Mouse (Mus musculus) liver, adult 2 months (tissue): ENCODE measurements around the gene Kcnt1. TPM values are rescaled to one million over a fixed set of nuclear protein-coding genes. Genes with fewer than 3 reads are reported as not detected.
"Not testable (repeated sequence)": the region's sequence is repeated elsewhere in the genome, so short reads cannot be mapped to it uniquely, and the experiment has no call there.

Source experiments
- DNase-seq: peaks from one replicate; pipeline ENCODE4 v3.0.0-alpha.2; 2011; ENCODE audit warnings: low read depth, low spot score; ENCODE audit errors: extremely low read depth
- H3K27ac ChIP-seq: fragments of 200-500 bp; replicated peaks from 2 replicates; pipeline ENCODE4 v1.5.1; 2012; ENCODE audit warnings: low read depth, mild to moderate bottlenecking, control low read depth, inconsistent platforms, low read length; ENCODE audit not compliant: insufficient read depth
- H3K27me3 ChIP-seq: fragments of 200-500 bp; 2 replicates; pipeline ENCODE4 v1.6.1; 2012; ENCODE audit warnings: mild to moderate bottlenecking, moderate library complexity, low read length, inconsistent platforms; ENCODE audit not compliant: control insufficient read depth, insufficient read depth
- H3K36me3 ChIP-seq: fragments of 200-500 bp; 2 replicates; pipeline ENCODE4 v1.6.1; 2012; ENCODE audit warnings: low read length, inconsistent platforms; ENCODE audit not compliant: control insufficient read depth, insufficient read depth
- H3K4me1 ChIP-seq: fragments of 200-500 bp; 2 replicates; pipeline ENCODE4 v1.6.1; 2011; ENCODE audit warnings: low read length; ENCODE audit not compliant: control insufficient read depth, insufficient read depth
- H3K4me3 ChIP-seq: fragments of 200-500 bp; 2 replicates; pipeline ENCODE4 v1.5.1; 2011; ENCODE audit warnings: low read depth, mild to moderate bottlenecking, control low read depth, low read length, moderate library complexity; ENCODE audit not compliant: insufficient read depth
- H3K79me2 ChIP-seq: fragments of 200-500 bp; 2 replicates; pipeline ENCODE4 v1.6.1; 2012; ENCODE audit warnings: inconsistent platforms, mild to moderate bottlenecking, low read length, moderate library complexity; ENCODE audit not compliant: control insufficient read depth, insufficient read depth
- H3K9ac ChIP-seq: fragments of 200-500 bp; 2 replicates; pipeline ENCODE4 v1.6.1; 2012; ENCODE audit warnings: low read depth, mild to moderate bottlenecking, control low read depth, inconsistent platforms, low read length
- CTCF ChIP-seq: fragments of 200-500 bp; IDR thresholded peaks from 2 replicates; pipeline ENCODE4 v1.5.1; 2011; ENCODE audit warnings: low read depth, low read length, control low read depth
- POLR2A ChIP-seq: fragments of 200-500 bp; IDR thresholded peaks from 2 replicates; pipeline ENCODE4 v1.6.1; 2011; ENCODE audit warnings: low read length, control low read depth; ENCODE audit not compliant: insufficient read depth; ENCODE audit errors: extremely low read depth
- WGBS: fragments of 180-500 bp; shearing (Covaris S2); methylation state at CpG from one replicate; pipeline ENCODE4 v1.1.7; 2018; 5-methylcytosine and 5-hydroxymethylcytosine counted together
- polyA plus RNA-seq: library from polyadenylated mRNA; depleted of rRNA; stranded (reverse); fragments of >200 nt; gene quantifications from 2 replicates; pipeline ENCODE4 v1.2.3, GENCODE M21; 2012; rRNA removed
- total RNA-seq: library from RNA; depleted of rRNA; stranded (reverse); fragments of >200 nt; gene quantifications from 2 replicates; pipeline ENCODE4 v1.2.3, GENCODE M21; 2014; rRNA removed

Kcnt1 gene
- total RNA-seq (under 0.01 TPM in 1 of 2 replicates, not detected in the other), polyA plus RNA-seq (0.02 and 0.11 TPM in 2 replicates)

GRCm38 (mm10) chr2:25863337-25864131, at the start of gene Kcnt1:
TSS of gene Kcnt1 (plus strand) at chr2:25863734.
- peaks cover 9% of the 10 kb centered on the region; the same call in 1 of the 2 replicates for H3K27me3 ChIP-seq
- no peaks in the 10 kb centered on the region for H3K36me3 ChIP-seq
- no peaks in the 10 kb centered on the region for H3K4me1 ChIP-seq
- no peak within 1 kb of the TSS for H3K4me3 ChIP-seq
- 4% methylated on average over 49 of the region's 53 CpGs for WGBS
- no peak within 1 kb of the TSS for H3K27ac ChIP-seq
- no peak within 1 kb of the TSS for H3K9ac ChIP-seq
- DNase-seq: no peak
- H3K79me2 ChIP-seq: no peaks in the 10 kb centered on the region
- TF ChIP-seq POLR2A (no peak), CTCF (no peak)

DNA sequence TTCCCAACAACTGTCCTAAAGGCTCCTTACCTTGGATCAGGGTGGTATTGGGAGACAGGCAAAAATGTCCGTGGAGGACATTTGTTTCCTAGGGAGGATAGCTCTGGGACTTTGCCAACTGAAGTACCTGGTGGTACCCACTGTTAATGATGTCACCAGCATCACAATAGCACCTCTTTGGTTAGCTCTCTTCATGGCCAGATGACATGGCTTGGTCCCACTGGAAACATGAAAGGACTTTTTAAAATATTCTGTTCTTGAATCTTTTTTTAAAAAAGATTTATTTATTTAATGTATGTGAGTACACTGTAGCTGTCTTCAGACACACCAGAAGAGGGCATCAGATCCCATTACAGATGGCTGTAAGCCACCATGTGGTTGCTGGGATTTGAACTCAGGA, 47.8 kb upstream of the Kcnt1 start, which contains the start of gene Glt6d1:
Gene Glt6d1, minus strand, starts transcription at position 101 of the 400 bp plus-strand sequence.
- H3K79me2 ChIP-seq, H3K4me3 ChIP-seq: not testable (repeated sequence)
- 85% methylated on average over 1 of the region's 1 CpGs for whole genome bisulfite sequencing

GRCm38 (mm10) chr2:25822806-25823205, 40.7 kb upstream of the Kcnt1 start, which contains the start of gene Lcn9:
TSS of gene Lcn9 (plus strand) at chr2:25823153.
- no peaks in the 10 kb centered on the region for H3K4me1 ChIP-seq
- no peaks in the 10 kb centered on the region for H3K36me3 ChIP-seq
- WGBS: 74% methylated on average over 1 of the region's 1 CpGs
- no peak within 1 kb of the TSS for H3K4me3 ChIP-seq
- no peak within 1 kb of the TSS for H3K9ac ChIP-seq
- TF ChIP-seq POLR2A (no peak), CTCF (no peak)
- H3K27me3 ChIP-seq: peaks cover 3% of the 10 kb centered on the region; the same call in 1 of the 2 replicates
- DNase-seq: no peak
- H3K27ac ChIP-seq: no peak within 1 kb of the TSS
- H3K79me2 ChIP-seq: no peaks in the 10 kb centered on the region

More for the DNA sequence above, 47.8 kb upstream of the Kcnt1 start, which contains the start of gene Glt6d1:
- not testable (repeated sequence) for H3K4me1 ChIP-seq, H3K27me3 ChIP-seq, H3K27ac ChIP-seq, DNase-seq, H3K36me3 ChIP-seq, H3K9ac ChIP-seq

- no peaks in the 10 kb centered on the region for H3K4me1 ChIP-seq
- 80% methylated on average over 3 of the region's 3 CpGs for WGBS
- TF ChIP-seq CTCF (no peak), POLR2A (no peak)
- H3K27me3 ChIP-seq: peaks cover 3% of the 10 kb centered on the region; the same call in 1 of the 2 replicates
- DNase-seq: no peak
- no peak overlapping the region for H3K9ac ChIP-seq
- no peaks in the 10 kb centered on the region for H3K79me2 ChIP-seq
- no peaks in the 10 kb centered on the region for H3K36me3 ChIP-seq
- no peak overlapping the region for H3K27ac ChIP-seq
- no peak overlapping the region for H3K4me3 ChIP-seq
These were observed 38.8 kb upstream of the Kcnt1 start for GRCm38 (mm10) chr2:25824751-25825150.

DNA sequence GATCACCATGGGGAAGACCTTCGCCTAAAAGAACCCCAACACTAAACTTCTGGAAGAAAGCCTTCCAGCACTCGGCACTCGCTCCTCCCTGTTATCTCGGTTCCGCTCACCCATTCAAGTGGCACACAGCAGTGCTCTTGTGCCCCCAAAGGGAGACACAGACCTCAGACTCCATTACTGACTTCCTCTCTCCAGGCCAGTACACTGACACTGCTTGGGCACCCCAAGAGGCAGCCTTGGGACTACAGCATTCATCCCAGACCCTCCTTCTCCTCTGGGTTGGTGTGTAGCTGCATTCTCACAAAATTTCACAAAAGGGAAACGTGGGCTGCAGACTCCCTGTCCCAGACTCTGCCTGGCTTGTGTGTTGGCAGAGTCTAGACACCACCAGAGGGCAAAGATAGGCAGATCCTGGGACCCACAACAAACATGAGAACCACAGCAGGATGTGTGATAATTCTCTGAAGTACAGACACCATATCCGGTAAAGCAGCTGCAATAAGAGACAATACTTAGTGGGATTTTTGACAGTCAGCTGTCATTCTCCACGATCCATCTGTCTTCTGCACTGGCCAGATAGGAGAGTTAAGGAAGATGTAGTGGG, 35.1 kb upstream of the Kcnt1 start:
- Histone ChIP-seq H3K79me2 (no peaks in the 10 kb centered on the region), H3K4me1 (no peaks in the 10 kb centered on the region), H3K9ac (no peak overlapping the region), H3K27me3 (no peaks in the 10 kb centered on the region), H3K36me3 (no peaks in the 10 kb centered on the region), H3K4me3 (no peak overlapping the region), H3K27ac (no peak overlapping the region)
- no peak for DNase-seq
- WGBS: 72% methylated on average over 8 of the region's 8 CpGs
- no peak for TF ChIP-seq CTCF
- no peak for TF ChIP-seq POLR2A

- Histone ChIP-seq H3K9ac (no peak overlapping the region), H3K27me3 (no peaks in the 10 kb centered on the region), H3K27ac (no peak overlapping the region), H3K36me3 (no peaks in the 10 kb centered on the region), H3K79me2 (no peaks in the 10 kb centered on the region), H3K4me3 (no peak overlapping the region), H3K4me1 (no peaks in the 10 kb centered on the region)
- DNase-seq: no peak
- WGBS: 57% methylated on average over 3 of the region's 3 CpGs
- TF ChIP-seq CTCF (no peak), POLR2A (no peak)
These were observed 32.7 kb upstream of the Kcnt1 start for GRCm38 (mm10) chr2:25830786-25831185.
